Mouse (Mus musculus) embryonic fibroblast, embryonic 13.5 days (primary cell): Measurements from ENCODE around the gene Fads3. TPM values are rescaled to one million over a fixed set of nuclear protein-coding genes. Genes with fewer than 3 reads are reported as not detected.

ENCODE experiments used
- H3K27ac ChIP-seq: 2 replicates; pipeline ENCODE4 v1.5.1; 2012; ENCODE audit warnings: low read length, control low read depth, inconsistent platforms; ENCODE audit not compliant: insufficient read depth
- H3K4me1 ChIP-seq: 2 replicates; pipeline ENCODE4 v1.6.1; 2011; ENCODE audit warnings: low read length; ENCODE audit not compliant: control insufficient read depth, insufficient read depth
- H3K4me3 ChIP-seq: 2 replicates; pipeline ENCODE4 v1.5.1; 2011; ENCODE audit warnings: mild to moderate bottlenecking, control low read depth, low read length; ENCODE audit not compliant: insufficient read depth
- CTCF ChIP-seq: IDR thresholded peaks from 2 replicates; pipeline ENCODE4 v1.5.1; 2011; ENCODE audit warnings: mild to moderate bottlenecking, control low read depth, low read length, moderate library complexity, borderline replicate concordance; ENCODE audit not compliant: insufficient read depth
- POLR2A ChIP-seq: IDR thresholded peaks from 2 replicates; pipeline ENCODE4 v1.6.1; 2011; ENCODE audit warnings: low read depth, mild to moderate bottlenecking, control low read depth, low read length, moderate library complexity
- polyA plus RNA-seq: library from polyadenylated mRNA; stranded (reverse); fragments of >200 nt; gene quantifications from 2 replicates; pipeline ENCODE4 v1.2.4, GENCODE M21; 2011; ENCODE audit warnings: low read depth; ENCODE audit not compliant: missing spikeins, insufficient read length

Fads3 gene
- polyA plus RNA-seq, 1 experiment, result 115 TPM

- Histone ChIP-seq H3K27ac (no peak overlapping the region), H3K4me3 (no peak overlapping the region), H3K4me1 (peaks cover 10% of the 10 kb centered on the region)
- TF ChIP-seq CTCF (no peak), POLR2A (no peak)
Measured at GRCm38 (mm10) chr19:10107051-10107611, 65.8 kb downstream of the Fads3 start.

GRCm38 (mm10) chr19:10108129-10108528, 66.8 kb downstream of the Fads3 start:
- Histone ChIP-seq H3K4me3 (no peak overlapping the region), H3K4me1 (peaks cover 6% of the 10 kb centered on the region), H3K27ac (no peak overlapping the region)
- no peak for TF ChIP-seq CTCF
- TF ChIP-seq POLR2A, result no peak

GRCm38 (mm10) chr19:10108666-10109065, 67.3 kb downstream of the Fads3 start:
- no peak overlapping the region for H3K27ac ChIP-seq
- H3K4me1 ChIP-seq, result peaks cover 10% of the 10 kb centered on the region
- TF ChIP-seq POLR2A, result no peak
- TF ChIP-seq CTCF, result no peak
- H3K4me3 ChIP-seq, result no peak overlapping the region

Other genes starting within 250 kb of the Fads3 start
- not detected in 2 replicates for gene Scgb2a2, start 194.0 kb upstream of the Fads3 start, polyA plus RNA-seq
- 48.6 and 65.9 TPM in 2 replicates for gene Incenp, start 142.0 kb upstream of the Fads3 start, polyA plus RNA-seq
- 1,225 and 1,491 TPM in 2 replicates for gene Fth1, start 61.0 kb upstream of the Fads3 start, polyA plus RNA-seq
- 0.33 and 0.60 TPM in 2 replicates for gene Best1, start 39.9 kb upstream of the Fads3 start, polyA plus RNA-seq
- gene Rab3il1, start 39.9 kb upstream of the Fads3 start, polyA plus RNA-seq, result 6.5 and 18.2 TPM in 2 replicates
- 83.8 and 86.3 TPM in 2 replicates for gene Fads2, start 60.2 kb downstream of the Fads3 start, polyA plus RNA-seq
- 121 and 131 TPM in 2 replicates for gene Fads1, start 141.3 kb downstream of the Fads3 start, polyA plus RNA-seq
- gene Tmem258, start 162.4 kb downstream of the Fads3 start, polyA plus RNA-seq, result 285 and 290 TPM in 2 replicates
- gene Fen1, start 162.6 kb downstream of the Fads3 start, polyA plus RNA-seq, result 17.2 and 22.1 TPM in 2 replicates
- gene Myrf, start 199.2 kb downstream of the Fads3 start, polyA plus RNA-seq, result 2.1 and 2.5 TPM in 2 replicates